Mouse (Mus musculus) midbrain, embryonic 12.5 days (tissue): ENCODE measurements around the gene Cpeb2. TPM values are rescaled to one million over a fixed set of nuclear protein-coding genes. Genes with fewer than 3 reads are reported as not detected.

Experiments
- ATAC-seq: fragments of 200-750 bp; cut with Nextera tagmentation; 2 replicates; pipeline ENCODE4 v1.8.0; 2017; ENCODE audit warnings: low read depth, moderate TSS enrichment, moderate library complexity; ENCODE audit not compliant: low FRiP score
- H3K27ac ChIP-seq: fragments of 300-500 bp; sonication (generic); replicated peaks from 2 replicates; pipeline ENCODE4 v1.5.1; 2016; ENCODE audit warnings: mild to moderate bottlenecking
- H3K27me3 ChIP-seq: fragments of 300-500 bp; sonication (generic); 2 replicates; pipeline ENCODE4 v1.6.1; 2016; ENCODE audit warnings: mild to moderate bottlenecking
- H3K36me3 ChIP-seq: fragments of 300-500 bp; sonication (generic); 2 replicates; pipeline ENCODE4 v1.6.1; 2016
- H3K4me1 ChIP-seq: fragments of 300-500 bp; sonication (generic); 2 replicates; pipeline ENCODE4 v1.6.1; 2016
- H3K4me2 ChIP-seq: fragments of 300-500 bp; sonication (generic); replicated peaks from 2 replicates; pipeline ENCODE4 v1.6.1; 2016; ENCODE audit warnings: mild to moderate bottlenecking, moderate library complexity
- H3K4me3 ChIP-seq: fragments of 300-500 bp; sonication (generic); 2 replicates; pipeline ENCODE4 v1.5.1; 2016; ENCODE audit warnings: mild to moderate bottlenecking
- H3K9ac ChIP-seq: fragments of 300-500 bp; sonication (generic); replicated peaks from 2 replicates; pipeline ENCODE4 v1.6.1; 2016; ENCODE audit warnings: mild to moderate bottlenecking, moderate library complexity
- H3K9me3 ChIP-seq: fragments of 300-500 bp; sonication (generic); 2 replicates; pipeline ENCODE4 v1.6.1; 2016; ENCODE audit warnings: mild to moderate bottlenecking
- WGBS: fragments of 180-500 bp; shearing (Covaris S2); methylation state at CpG from one replicate; pipeline ENCODE4 v1.1.7; 2016; 5-methylcytosine and 5-hydroxymethylcytosine counted together
- polyA plus RNA-seq: library from polyadenylated mRNA; unstranded; fragments of >200 nt; fragmentation: Nextera tagmentation; extraction: Ambion mirVana; gene quantifications from 2 replicates; pipeline ENCODE4 v1.2.1, GENCODE M21; 2016

The Cpeb2 gene
- polyA plus RNA-seq, 1 experiment from 2014 or later: 9.5 TPM

DNA sequence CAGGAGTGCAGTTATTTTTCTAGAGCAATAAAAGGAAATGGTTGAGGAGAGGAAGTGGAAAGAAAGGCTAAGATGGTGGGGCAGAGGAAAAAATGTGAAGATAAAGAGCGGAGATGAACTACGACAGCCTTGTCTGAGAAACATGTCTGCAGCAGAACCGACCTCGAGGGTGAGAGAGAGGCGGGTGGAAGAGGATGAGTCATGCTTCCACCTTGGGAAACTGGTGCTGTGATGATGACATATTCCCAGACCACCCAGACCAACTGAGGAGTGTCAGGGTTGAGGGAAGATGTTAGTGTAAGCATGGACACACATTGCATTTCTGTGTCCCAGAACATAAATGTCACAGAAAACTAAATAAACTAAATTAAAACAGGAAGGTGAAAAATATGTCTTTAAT, 5.4 kb upstream of the Cpeb2 start:
- Histone ChIP-seq H3K4me1 (no peaks in the 10 kb centered on the region), H3K36me3 (no peaks in the 10 kb centered on the region), H3K27me3 (no peaks in the 10 kb centered on the region; the same call in 1 of the 2 replicates), H3K27ac (no peak overlapping the region), H3K9ac (no peak overlapping the region), H3K4me3 (no peak overlapping the region), H3K4me2 (no peak overlapping the region), H3K9me3 (no peaks in the 10 kb centered on the region)
- ATAC-seq: no peak
- WGBS: 88% methylated on average over 5 of the region's 5 CpGs

DNA sequence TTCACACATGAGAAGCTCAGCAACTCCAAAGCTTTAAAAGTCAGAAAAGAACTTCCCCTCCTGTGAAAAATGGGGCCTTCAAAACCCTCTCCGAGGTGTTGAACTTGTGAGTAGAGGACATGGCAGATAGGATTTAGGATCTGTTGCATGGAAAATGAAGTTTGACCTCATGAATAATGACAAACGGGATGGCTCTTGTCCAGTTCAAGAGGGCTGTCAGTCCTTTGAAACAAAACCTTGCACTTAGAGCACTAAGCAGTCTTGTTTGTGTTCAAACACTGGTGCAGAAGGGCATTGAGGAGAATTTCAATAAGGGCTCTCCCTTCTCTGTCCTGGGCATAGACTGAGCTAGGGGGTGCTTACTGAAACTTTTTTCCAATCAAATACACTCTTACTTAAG, 1.9 kb upstream of the Cpeb2 start:
- no peak overlapping the region for H3K4me2 ChIP-seq
- H3K4me3 ChIP-seq: no peak overlapping the region
- H3K36me3 ChIP-seq: no peaks in the 10 kb centered on the region
- WGBS: 50% methylated on average over 2 of the region's 2 CpGs
- H3K27me3 ChIP-seq: no peaks in the 10 kb centered on the region; the same call in 1 of the 2 replicates
- peaks cover 2% of the 10 kb centered on the region; the same call in 1 of the 2 replicates for H3K4me1 ChIP-seq
- no peaks in the 10 kb centered on the region for H3K9me3 ChIP-seq
- ATAC-seq: no peak
- no peak overlapping the region for H3K27ac ChIP-seq
- no peak overlapping the region for H3K9ac ChIP-seq

DNA sequence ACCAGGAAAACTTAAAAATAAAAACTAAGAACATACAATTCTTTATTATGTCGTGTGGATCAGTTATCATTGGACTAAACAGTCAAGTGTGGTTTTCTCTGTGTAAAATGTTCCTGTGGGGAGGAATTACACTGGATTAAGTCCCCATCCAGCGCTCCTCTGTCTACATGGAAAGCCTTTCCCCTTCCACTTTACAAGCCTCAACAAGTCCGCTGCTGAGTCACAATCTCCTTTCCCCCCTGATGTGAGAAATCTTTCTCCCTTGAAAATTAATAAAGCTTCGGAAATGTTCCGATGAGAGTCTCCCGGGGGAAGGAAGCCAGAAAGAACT, 856 bp upstream of the Cpeb2 start:
- no peaks in the 10 kb centered on the region for H3K9me3 ChIP-seq
- no peaks in the 10 kb centered on the region; the same call in 1 of the 2 replicates for H3K27me3 ChIP-seq
- ATAC-seq: no peak
- H3K4me2 ChIP-seq: peak overlapping the region; percentile 80
- peaks cover 3% of the 10 kb centered on the region; the same call in 1 of the 2 replicates for H3K4me1 ChIP-seq
- H3K36me3 ChIP-seq: no peaks in the 10 kb centered on the region
- H3K4me3 ChIP-seq: peak overlapping the region; percentile 94
- H3K9ac ChIP-seq: peak overlapping the region; percentile 96
- H3K27ac ChIP-seq: peak overlapping the region; percentile 99
- WGBS: 3% methylated on average over 6 of the region's 6 CpGs

DNA sequence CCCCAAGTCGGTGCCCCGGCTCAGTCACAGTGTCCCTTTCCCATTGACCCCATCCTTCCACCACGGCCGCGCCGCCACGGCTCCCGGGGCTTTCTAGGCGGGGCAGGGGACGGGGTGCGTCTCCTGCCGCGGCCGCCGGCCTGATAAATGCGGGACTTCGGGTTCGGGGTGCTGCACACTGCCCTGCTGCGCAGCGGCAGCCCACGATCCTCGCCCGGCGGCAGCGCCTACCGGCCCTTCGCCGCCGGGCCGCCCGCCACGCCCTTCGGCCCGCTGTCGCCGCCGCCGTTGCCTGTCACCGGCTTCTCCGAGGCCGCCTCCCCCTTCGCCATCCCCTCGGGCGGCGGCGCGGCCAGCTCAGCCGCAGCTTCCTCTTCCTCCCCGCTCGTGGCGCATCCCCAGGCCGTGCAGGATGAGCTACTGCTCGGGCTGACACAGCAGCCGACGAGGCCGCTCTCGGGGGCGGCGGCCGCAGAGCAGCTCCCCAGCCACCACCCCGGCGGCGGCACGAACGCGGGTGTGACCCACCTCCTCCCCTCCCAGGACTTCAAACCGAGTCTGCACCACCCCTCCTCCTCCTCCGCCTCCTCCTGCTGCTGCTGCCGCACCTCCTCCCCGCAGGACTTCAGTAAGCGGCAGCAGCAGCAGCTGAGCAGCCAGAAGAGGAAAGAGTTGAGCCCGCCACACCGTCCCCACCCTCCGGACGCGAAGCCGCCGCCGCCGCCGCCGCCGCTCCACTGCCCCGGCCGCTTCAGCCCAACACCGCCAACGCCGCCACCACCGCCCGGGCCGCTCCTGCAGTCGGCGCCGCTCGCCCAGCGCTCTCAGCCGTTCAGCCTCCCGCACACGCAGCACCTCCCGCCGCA, 579 bp downstream of the Cpeb2 start:
- peak; percentile 47 for ATAC-seq
- Histone ChIP-seq H3K4me2 (peak overlapping the region; percentile 80), H3K27me3 (no peaks in the 10 kb centered on the region; the same call in 1 of the 2 replicates), H3K4me3 (peak overlapping the region; percentile 94), H3K36me3 (no peaks in the 10 kb centered on the region), H3K4me1 (peaks cover 3% of the 10 kb centered on the region; the same call in 1 of the 2 replicates), H3K9ac (peak overlapping the region; percentile 96), H3K27ac (peak overlapping the region; percentile 99), H3K9me3 (no peaks in the 10 kb centered on the region)
- WGBS: under 1% methylated on average over 35 of the region's 101 CpGs

DNA sequence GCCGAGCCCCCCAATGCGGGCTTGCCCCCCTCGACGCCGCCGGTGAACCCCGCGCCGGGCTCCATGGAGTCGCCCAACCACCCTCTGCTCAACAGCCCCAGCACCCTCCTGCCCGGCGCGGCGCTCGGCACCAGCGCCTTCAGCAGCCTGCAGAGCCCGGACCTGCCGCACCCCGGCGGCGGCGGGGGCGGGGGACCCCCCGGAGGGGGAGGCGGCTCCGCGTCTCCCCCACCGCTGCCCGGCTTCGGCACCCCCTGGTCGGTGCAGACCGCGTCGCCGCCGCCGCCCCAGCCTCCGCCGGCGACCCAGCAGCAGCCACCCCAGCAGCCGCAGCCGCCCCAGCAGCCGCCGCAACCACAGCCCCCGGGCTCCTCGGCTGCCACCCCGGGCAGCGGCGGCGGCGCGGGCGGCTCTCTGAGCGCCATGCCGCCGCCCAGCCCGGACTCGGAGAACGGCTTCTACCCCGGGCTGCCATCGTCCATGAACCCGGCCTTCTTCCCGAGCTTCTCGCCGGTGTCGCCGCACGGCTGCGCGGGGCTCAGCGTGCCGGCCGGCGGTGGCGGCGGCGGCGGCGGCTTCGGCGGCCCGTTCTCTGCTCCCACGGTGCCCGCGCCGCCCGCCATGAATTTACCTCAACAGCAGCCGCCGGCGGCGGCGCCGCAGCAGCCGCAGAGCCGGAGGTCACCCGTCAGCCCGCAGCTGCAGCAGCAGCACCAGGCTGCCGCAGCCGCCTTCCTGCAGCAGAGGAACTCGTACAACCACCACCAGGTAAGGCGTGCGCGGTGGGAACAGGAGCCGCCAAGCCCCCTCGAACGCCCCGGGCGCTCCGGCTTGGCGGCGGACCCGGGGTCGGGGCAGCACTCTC, 1.6 kb downstream of the Cpeb2 start:
- no peaks in the 10 kb centered on the region for H3K27me3 ChIP-seq
- peak overlapping the region; percentile 96 for H3K9ac ChIP-seq
- H3K9me3 ChIP-seq: no peaks in the 10 kb centered on the region
- H3K4me1 ChIP-seq: peaks cover 10% of the 10 kb centered on the region; the same call in 1 of the 2 replicates
- no peaks in the 10 kb centered on the region for H3K36me3 ChIP-seq
- WGBS: under 1% methylated on average over 106 of the region's 113 CpGs
- peak overlapping the region; percentile 99 for H3K27ac ChIP-seq
- peak overlapping the region; percentile 94 for H3K4me3 ChIP-seq
- H3K4me2 ChIP-seq: peak overlapping the region; percentile 80
- ATAC-seq: peak; percentile 8; the same call in 1 of the 2 replicates

DNA sequence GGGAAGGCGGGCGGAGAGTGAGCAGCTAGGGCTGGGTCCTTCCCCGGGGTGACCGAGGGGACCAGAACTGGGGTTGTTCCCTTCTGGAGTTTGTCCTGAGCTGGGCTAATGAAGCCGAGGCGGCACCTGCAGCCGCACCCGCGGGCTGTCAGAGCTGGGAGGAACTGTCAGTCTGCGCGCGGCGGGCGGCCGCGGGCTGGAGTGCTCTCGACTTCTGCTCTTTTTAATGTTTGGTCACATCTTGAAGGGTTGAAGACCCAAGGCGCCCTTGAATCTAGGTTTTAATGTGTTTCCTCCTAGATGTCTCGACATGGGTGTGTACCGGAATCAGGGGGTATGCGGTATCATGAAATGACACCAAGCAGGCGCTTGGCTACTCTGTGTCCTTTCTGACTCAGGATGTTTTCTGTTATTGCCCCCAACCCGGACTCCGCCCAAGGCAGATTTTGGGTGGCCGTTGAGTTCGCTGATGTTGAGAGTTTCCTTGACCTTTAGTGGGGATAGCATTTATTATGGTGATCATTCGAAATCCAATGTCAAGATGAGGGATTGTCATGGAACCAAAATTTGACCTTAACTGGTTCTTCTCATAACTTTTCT, 2.3 kb downstream of the Cpeb2 start:
- Histone ChIP-seq H3K9ac (peak overlapping the region; percentile 96), H3K27ac (peak overlapping the region; percentile 99), H3K4me1 (peaks cover 10% of the 10 kb centered on the region; the same call in 1 of the 2 replicates), H3K36me3 (no peaks in the 10 kb centered on the region), H3K27me3 (no peaks in the 10 kb centered on the region), H3K9me3 (no peaks in the 10 kb centered on the region), H3K4me3 (peak overlapping the region; percentile 94), H3K4me2 (peak overlapping the region; percentile 80)
- WGBS: 3% methylated on average over 27 of the region's 27 CpGs
- 0 out of 2 replicates have a peak, but pooled peaks have one; percentile 0 for ATAC-seq

DNA sequence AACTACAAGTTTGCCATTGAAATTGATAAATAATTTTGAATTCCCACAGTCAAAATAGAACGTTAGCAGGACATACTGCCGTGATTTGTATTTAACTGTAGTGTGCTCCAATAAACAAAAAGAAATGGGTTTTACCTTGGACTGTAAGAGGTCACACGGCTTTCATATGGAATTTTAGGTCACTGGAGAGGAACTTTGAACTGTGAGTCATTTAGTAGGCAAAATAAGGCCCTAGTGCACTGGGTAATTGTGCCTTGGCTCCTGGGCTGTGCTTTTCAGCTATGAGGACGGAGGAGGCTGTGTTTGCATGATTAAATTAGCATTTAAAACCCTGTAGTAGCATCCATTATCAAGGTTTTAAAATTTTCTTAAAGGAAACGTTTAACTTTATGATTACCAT, 3.0 kb downstream of the Cpeb2 start:
- Histone ChIP-seq H3K4me2 (peak overlapping the region; percentile 80), H3K36me3 (no peaks in the 10 kb centered on the region), H3K4me3 (peak overlapping the region; percentile 94), H3K27ac (no peak overlapping the region), H3K9me3 (no peaks in the 10 kb centered on the region), H3K4me1 (peaks cover 10% of the 10 kb centered on the region; the same call in 1 of the 2 replicates), H3K27me3 (no peaks in the 10 kb centered on the region), H3K9ac (0 out of 2 replicates have a peak overlapping the region, but pooled peaks have one; percentile 46)
- no peak for ATAC-seq
- 23% methylated on average over 5 of the region's 5 CpGs for WGBS

DNA sequence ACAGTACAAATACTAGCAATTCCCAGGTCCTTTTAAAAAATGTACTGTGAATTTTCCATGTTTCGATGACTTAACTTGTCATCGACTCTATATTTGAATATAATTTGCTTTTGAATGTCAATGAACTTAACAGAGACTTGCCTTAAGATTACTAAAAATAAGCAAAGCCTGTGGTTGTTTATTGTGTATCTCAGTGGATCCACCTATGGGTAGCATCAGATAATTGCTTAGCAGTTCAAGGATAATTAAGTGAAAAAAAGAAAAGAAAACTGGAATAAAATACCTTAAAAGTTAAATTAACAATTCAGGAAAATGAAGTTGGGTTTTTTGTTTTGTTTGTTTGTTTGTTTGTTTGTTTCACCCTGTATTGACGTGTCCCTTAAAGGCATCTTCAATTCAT, 3.5 kb downstream of the Cpeb2 start:
- H3K4me3 ChIP-seq: peak overlapping the region; percentile 18; the same call in 1 of the 2 replicates
- peak overlapping the region; percentile 80 for H3K4me2 ChIP-seq
- WGBS: 74% methylated on average over 3 of the region's 3 CpGs
- no peak overlapping the region for H3K9ac ChIP-seq
- no peak overlapping the region for H3K27ac ChIP-seq
- no peaks in the 10 kb centered on the region for H3K36me3 ChIP-seq
- H3K4me1 ChIP-seq: peaks cover 10% of the 10 kb centered on the region; the same call in 1 of the 2 replicates
- no peaks in the 10 kb centered on the region for H3K9me3 ChIP-seq
- H3K27me3 ChIP-seq: no peaks in the 10 kb centered on the region
- no peak for ATAC-seq

DNA sequence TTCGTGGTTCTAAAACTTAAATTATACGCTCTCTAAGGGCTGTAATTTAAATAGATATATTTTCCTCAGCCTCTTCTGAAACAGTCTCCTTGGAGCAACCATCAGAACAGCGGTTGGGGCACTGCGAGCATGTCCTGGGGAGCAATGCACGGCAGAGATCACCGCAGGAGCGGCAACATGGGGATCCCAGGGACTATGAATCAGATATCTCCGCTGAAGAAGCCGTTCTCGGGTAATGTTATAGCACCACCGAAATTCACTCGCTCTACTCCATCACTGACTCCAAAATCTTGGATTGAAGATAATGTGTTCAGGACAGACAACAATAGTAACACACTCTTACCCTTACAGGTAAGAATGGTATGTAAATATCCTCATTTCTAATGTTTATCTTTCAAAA, 4.3 kb downstream of the Cpeb2 start:
- no peak for ATAC-seq
- Histone ChIP-seq H3K4me2 (peak overlapping the region; percentile 80), H3K27ac (no peak overlapping the region), H3K36me3 (no peaks in the 10 kb centered on the region), H3K9ac (no peak overlapping the region), H3K27me3 (no peaks in the 10 kb centered on the region), H3K4me3 (peak overlapping the region; percentile 26), H3K9me3 (no peaks in the 10 kb centered on the region), H3K4me1 (peaks cover 10% of the 10 kb centered on the region; the same call in 1 of the 2 replicates)
- WGBS: 59% methylated on average over 12 of the region's 12 CpGs

DNA sequence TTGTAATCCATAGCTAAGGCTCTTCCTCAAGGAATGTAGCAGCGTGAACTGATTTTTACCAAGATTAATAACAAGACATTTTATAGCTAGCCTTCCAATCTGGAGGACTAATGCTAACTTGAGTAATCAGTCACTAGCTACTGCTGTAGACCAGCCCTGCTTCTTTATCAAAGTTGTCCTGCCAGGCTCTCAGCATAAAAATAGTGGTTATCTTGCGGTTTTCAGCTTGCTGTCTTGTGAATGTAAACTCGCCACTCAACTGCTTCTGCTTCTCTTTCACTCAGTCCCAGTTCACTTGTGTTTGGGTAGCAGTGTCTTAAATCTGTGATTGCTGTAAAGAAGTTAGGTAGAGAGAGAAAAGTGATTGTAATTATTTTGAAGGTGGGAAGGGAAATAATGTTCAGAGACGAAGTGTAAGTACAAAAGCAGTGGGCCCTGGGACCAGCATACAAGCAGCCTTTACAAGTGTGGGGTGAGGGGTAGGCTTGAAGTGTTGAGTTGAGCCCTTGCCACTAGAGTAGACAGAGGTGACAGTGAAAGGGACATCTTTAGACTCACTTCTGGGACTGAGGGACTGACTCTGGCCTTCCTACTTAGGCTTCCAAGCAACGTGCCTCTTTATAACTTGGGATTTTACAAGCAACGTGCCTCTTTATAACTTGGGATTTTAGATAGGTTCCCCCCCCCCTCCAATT, 6.3 kb downstream of the Cpeb2 start:
- no peak overlapping the region for H3K4me3 ChIP-seq
- no peak overlapping the region for H3K9ac ChIP-seq
- WGBS: 85% methylated on average over 6 of the region's 6 CpGs
- H3K4me1 ChIP-seq: peaks cover 10% of the 10 kb centered on the region; the same call in 1 of the 2 replicates
- no peaks in the 10 kb centered on the region for H3K9me3 ChIP-seq
- no peaks in the 10 kb centered on the region for H3K27me3 ChIP-seq
- no peak overlapping the region for H3K27ac ChIP-seq
- H3K4me2 ChIP-seq: no peak overlapping the region
- H3K36me3 ChIP-seq: no peaks in the 10 kb centered on the region
- ATAC-seq: no peak

DNA sequence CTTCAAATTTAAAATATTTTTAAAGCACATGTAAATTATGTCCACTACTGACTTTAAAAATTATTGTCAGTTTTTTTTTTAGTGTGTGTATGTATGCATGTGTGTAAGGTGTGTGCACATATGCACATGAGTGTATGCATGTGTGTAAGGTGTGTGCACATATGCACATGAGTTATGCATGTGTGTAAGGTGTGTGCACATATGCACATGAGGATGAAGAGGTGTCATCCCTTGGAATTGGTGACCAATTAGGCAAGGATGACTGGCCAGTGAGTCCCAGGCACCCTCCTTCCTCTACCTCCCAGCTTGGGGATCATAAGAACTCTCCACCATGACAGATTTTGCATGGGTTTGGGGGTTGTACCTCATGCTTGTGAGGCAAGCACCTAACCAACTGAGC, 7.8 kb downstream of the Cpeb2 start:
- H3K9me3 ChIP-seq: no peaks in the 10 kb centered on the region
- no peak overlapping the region for H3K4me2 ChIP-seq
- no peak overlapping the region for H3K4me3 ChIP-seq
- H3K27ac ChIP-seq: no peak overlapping the region
- no peak overlapping the region for H3K9ac ChIP-seq
- H3K27me3 ChIP-seq: no peaks in the 10 kb centered on the region
- peaks cover 9% of the 10 kb centered on the region; the same call in 1 of the 2 replicates for H3K36me3 ChIP-seq
- peaks cover 10% of the 10 kb centered on the region; the same call in 1 of the 2 replicates for H3K4me1 ChIP-seq
- ATAC-seq: peak; percentile 27; the same call in 1 of the 2 replicates
